Mouse (Mus musculus) adrenal gland, postnatal 25 days (tissue): ENCODE results near the gene Gm6268. TPM values are rescaled to one million over a fixed set of nuclear protein-coding genes. Genes with fewer than 3 reads are reported as not detected.

ENCODE experiments used
- DNase-seq: peaks from one replicate; pipeline ENCODE4 v3.0.0; 2021; ENCODE audit warnings: mixed read lengths
- long read RNA-seq: library from polyadenylated mRNA; stranded (forward); transcript quantifications from one replicate; pipeline ENCODE4 v2.0.0, GENCODE M21; 2021
- microRNA-seq, 2 experiments: library from miRNA; unstranded; fragments of <30 nt; microRNA quantifications; one replicate each; pipeline ENCODE4 v1.2.0; 2021
- total RNA-seq: library from RNA; stranded (reverse); gene quantifications from 2 replicates; pipeline ENCODE4 v1.2.3, GENCODE M21; 2021

The Gm6268 gene
- not detected in 2 replicates for total RNA-seq
- long read RNA-seq, result 0 reads

GRCm38 (mm10) chrX:36400980-36401379, at the start of gene Gm6268:
Gene Gm6268, plus strand, starts transcription at chrX:36401280.
- DNase-seq, result no peak

- DNase-seq, result peak; percentile 18
Observed at GRCm38 (mm10) chrX:36352446-36352845, 48.6 kb upstream of the Gm6268 start.

GRCm38 (mm10) chrX:36385340-36385739, 15.7 kb upstream of the Gm6268 start:
- DNase-seq, result peak; percentile 3

- no peak for DNase-seq
Observed at GRCm38 (mm10) chrX:36389971-36390370, 11.1 kb upstream of the Gm6268 start.

- DNase-seq, result no peak
Observed at GRCm38 (mm10) chrX:36390503-36390902, 10.6 kb upstream of the Gm6268 start.

- DNase-seq, result no peak
Observed at GRCm38 (mm10) chrX:36392672-36393071, 8.4 kb upstream of the Gm6268 start.

- DNase-seq, result no peak
Observed at GRCm38 (mm10) chrX:36393279-36393678, 7.8 kb upstream of the Gm6268 start.

GRCm38 (mm10) chrX:36402316-36402715, 1.2 kb downstream of the Gm6268 start:
- peak; percentile 3 for DNase-seq

GRCm38 (mm10) chrX:36419153-36419552, 18.1 kb downstream of the Gm6268 start:
- peak; percentile 22 for DNase-seq

GRCm38 (mm10) chrX:36434993-36435392, 33.9 kb downstream of the Gm6268 start:
- DNase-seq, result no peak

- no peak for DNase-seq
Observed at GRCm38 (mm10) chrX:36437932-36438331, 36.9 kb downstream of the Gm6268 start.

Small RNA genes within 50 kb of the gene (microRNA-seq; reads per million reads assigned to microRNA genes)
- gene Gm44485, result 0 reads per million in 2 experiments

Other genes starting within 250 kb of the Gm6268 start
- gene Zcchc12, start 205.4 kb upstream of the Gm6268 start, total RNA-seq, result 3.5 and 3.9 TPM in 2 replicates
- gene Lonrf3, start 72.9 kb upstream of the Gm6268 start, total RNA-seq, result 4.3 and 7.6 TPM in 2 replicates
- gene Gm14569, start 90.5 kb downstream of the Gm6268 start, total RNA-seq, result 0.09 TPM in 1 of 2 replicates, not detected in the other
- 472 and 534 TPM in 2 replicates for gene Pgrmc1, start 196.9 kb downstream of the Gm6268 start, total RNA-seq
- gene Akap17b, start 244.1 kb downstream of the Gm6268 start, total RNA-seq, result 9.7 and 11.1 TPM in 2 replicates